Mouse (Mus musculus) cortical plate, adult 2 months (tissue): ENCODE measurements around the gene Troap. TPM values are rescaled to one million over a fixed set of nuclear protein-coding genes. Genes with fewer than 3 reads are reported as not detected.
A peak's percentile ranks its signal among the peaks of the same experiment; 100 is the strongest.

ENCODE experiments used
- H3K27ac ChIP-seq: fragments of 200-500 bp; 2 replicates; pipeline ENCODE4 v1.5.1; 2012; ENCODE audit warnings: low read length, control low read depth, inconsistent platforms; ENCODE audit not compliant: insufficient read depth
- H3K4me1 ChIP-seq: fragments of 200-500 bp; 2 replicates; pipeline ENCODE4 v1.6.1; 2011; ENCODE audit warnings: low read length; ENCODE audit not compliant: control insufficient read depth, insufficient read depth
- H3K4me3 ChIP-seq: fragments of 200-500 bp; 2 replicates; pipeline ENCODE4 v1.5.1; 2011; ENCODE audit warnings: mild to moderate bottlenecking, low read length, control low read depth; ENCODE audit not compliant: insufficient read depth
- CTCF ChIP-seq: fragments of 200-500 bp; IDR thresholded peaks from 2 replicates; pipeline ENCODE4 v1.5.1; 2011; ENCODE audit warnings: mild to moderate bottlenecking, control low read depth, low read length; ENCODE audit not compliant: insufficient read depth; ENCODE audit errors: extremely low read depth
- POLR2A ChIP-seq: fragments of 200-500 bp; IDR thresholded peaks from 2 replicates; pipeline ENCODE4 v1.6.1; 2011; ENCODE audit warnings: mild to moderate bottlenecking, low read length, control low read depth; ENCODE audit not compliant: insufficient read depth; ENCODE audit errors: extremely low read depth
- polyA plus RNA-seq: library from polyadenylated mRNA; depleted of rRNA; stranded (reverse); fragments of >200 nt; gene quantifications from 2 replicates; pipeline ENCODE4 v1.2.3, GENCODE M21; 2012

The Troap gene
- polyA plus RNA-seq, 1 experiment = 1.1 TPM

GRCm38 (mm10) chr15:99083867-99084557 is 9.6 kb downstream of the Troap start:
- TF ChIP-seq CTCF (no peak), POLR2A (no peak)

DNA sequence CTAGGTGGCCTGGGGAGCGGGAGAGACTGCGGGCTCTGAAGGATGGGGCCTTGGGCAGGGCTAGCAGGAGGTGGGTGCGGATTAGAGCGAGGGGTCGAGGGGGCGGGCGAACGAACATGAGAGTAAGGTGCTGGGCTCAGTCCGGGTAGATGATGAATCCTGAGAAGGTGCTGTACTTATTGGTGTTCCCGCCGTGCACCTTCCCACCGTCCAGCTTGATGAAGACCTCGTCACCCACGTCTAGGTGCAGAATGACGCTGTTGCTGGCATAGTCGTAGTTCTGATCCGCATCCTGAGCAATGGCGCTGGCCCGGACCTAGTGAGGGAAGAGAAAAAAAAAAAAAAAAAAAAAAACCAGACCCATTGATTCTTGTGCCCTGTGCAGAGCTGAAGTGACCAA is 10.2 kb downstream of the Troap start:
- no peak overlapping the region for H3K4me3 ChIP-seq
- H3K4me1 ChIP-seq = no peaks in the 10 kb centered on the region
- TF ChIP-seq CTCF (no peak), POLR2A (no peak)
- H3K27ac ChIP-seq = no peak overlapping the region

More at GRCm38 (mm10) chr15:99083867-99084557, 9.6 kb downstream of the Troap start:
- H3K27ac ChIP-seq = no peak overlapping the region
- H3K4me1 ChIP-seq = no peaks in the 10 kb centered on the region
- H3K4me3 ChIP-seq = no peak overlapping the region

DNA sequence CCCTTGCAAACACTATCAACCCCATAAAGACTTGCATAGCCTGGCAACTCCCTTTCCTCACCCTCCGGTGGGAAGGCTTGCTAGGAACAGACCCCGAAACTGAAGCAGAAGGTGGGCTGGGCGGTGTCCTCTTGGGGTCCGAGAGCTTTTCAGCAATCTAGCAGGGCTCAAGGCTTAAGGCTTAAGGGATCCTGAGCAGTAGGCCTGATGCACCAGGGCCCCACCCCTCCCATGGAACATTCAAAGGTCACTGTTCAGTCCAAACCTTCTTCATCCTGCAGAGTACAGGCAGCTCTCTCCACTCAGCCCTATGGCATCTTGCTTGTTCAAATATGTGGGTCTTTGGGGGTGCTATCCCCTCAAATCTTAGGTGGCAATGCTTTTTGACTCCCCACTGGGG is 11.6 kb downstream of the Troap start:
- Histone ChIP-seq H3K4me1 (no peaks in the 10 kb centered on the region), H3K27ac (no peak overlapping the region), H3K4me3 (no peak overlapping the region)
- TF ChIP-seq POLR2A = no peak
- no peak for TF ChIP-seq CTCF

- Histone ChIP-seq H3K27ac (no peak within 1 kb of the TSS), H3K4me3 (no peak within 1 kb of the TSS), H3K4me1 (no peaks in the 10 kb centered on the region)
- TF ChIP-seq POLR2A (no peak), CTCF (no peak)
These were observed 13.1 kb downstream of the Troap start, which contains the start of gene C1ql4 for GRCm38 (mm10) chr15:99087253-99088075. C1ql4 (minus strand) TSS chr15:99087817.

GRCm38 (mm10) chr15:99088292-99088691 is 13.9 kb downstream of the Troap start:
- TF ChIP-seq CTCF (peak; percentile 35), POLR2A (no peak)
- H3K4me3 ChIP-seq = no peak overlapping the region
- H3K27ac ChIP-seq = no peak overlapping the region
- no peaks in the 10 kb centered on the region for H3K4me1 ChIP-seq

DNA sequence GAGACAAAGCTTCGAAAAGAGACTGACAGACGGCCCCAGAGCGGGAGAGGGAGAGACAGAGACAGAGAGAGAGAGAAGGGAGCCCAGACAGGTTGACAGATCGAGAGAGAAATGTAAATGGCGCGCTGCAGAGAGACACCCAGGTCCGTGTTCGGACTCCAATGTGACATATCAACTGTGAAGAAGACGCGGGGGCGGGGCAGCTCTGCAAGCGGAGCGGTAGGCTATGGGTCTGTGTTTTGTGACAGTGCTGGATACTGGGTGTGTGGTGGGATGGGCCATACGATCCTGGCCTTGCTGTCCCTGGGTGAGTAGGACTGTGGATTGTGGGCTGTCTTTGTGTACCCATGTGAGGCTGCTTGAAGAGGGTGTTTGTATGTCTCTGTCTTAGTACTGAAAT is 14.7 kb downstream of the Troap start:
- Histone ChIP-seq H3K27ac (no peak overlapping the region), H3K4me3 (no peak overlapping the region)
- TF ChIP-seq POLR2A = no peak
- TF ChIP-seq CTCF = no peak

DNA sequence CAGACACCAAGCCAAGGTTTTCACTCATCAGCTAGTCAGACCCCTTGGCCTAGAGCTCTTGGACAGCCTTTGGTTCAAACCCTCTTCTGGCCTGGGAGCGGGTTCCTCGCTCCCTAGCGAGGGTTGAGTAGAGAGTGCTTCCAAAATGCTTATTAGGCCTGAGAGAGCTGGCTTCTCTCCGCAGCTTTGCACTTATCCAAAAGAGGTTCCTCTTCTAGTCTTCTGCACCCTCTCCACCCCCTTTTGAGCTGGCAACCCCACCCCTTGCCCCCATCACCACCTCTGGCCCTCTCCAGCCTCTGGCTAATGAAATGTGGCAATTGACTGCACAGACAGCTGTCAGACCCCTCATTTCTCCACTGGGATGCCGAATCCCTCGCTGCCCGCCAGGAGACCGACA is 18.5 kb downstream of the Troap start, which contains the start of gene Dnajc22:
TSS of gene Dnajc22 (plus strand) at position 301 of the 400 bp plus-strand sequence.
- Histone ChIP-seq H3K4me3 (peak within 1 kb of the TSS; percentile 17; the same call in 1 of the 2 replicates), H3K4me1 (no peaks in the 10 kb centered on the region), H3K27ac (no peak within 1 kb of the TSS)
- no peak for TF ChIP-seq CTCF

More for the DNA sequence above, 14.7 kb downstream of the Troap start:
- no peaks in the 10 kb centered on the region for H3K4me1 ChIP-seq

DNA sequence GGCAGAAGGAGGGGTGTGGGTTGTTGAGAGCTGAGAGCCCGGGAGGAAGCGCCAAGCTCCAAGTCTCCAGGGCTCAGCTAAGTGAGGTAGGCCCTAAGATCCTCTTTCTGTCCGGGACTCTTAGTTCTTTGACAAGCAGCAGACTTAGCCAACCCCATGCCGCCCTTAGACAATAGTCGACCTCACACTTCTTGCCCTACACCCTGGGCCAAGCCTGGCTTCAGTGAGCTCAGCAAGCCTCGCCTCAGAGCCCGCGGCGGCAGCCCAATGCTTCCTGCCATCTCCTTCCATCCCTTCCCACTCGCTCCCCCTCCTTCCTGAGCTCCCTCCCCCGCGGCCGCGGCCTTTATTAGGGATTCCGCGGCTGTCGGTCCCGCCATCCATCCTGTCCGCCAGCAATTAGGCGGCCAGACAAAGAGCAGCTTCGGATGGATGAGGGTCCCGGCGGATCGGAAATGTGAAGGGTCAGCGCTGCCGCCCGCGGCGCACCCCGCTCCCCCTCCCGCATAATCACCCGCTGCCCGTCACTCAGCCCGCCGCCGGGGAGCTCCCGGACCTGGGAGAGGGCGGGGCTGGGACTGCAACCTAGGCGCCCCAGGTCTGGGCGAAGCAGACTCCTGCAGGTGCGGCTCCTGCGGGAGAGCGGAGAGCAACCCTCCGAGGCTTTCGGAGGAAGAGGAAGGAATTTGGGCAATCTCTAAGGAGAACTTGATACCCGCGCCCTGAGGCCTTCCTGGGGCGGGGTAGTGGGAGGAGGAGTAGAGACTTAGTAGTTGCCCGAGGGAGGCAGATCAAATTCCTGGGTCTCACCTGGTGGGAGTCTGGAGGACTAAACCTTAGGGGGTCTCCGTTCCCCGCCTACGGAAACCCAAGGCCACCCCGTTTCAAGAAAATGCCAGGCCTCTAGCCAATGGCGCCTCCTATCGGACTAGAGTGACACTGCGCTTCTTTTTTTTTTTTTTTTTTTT is 19.2 kb downstream of the Troap start:
- TF ChIP-seq CTCF (peak; percentile 34), POLR2A (no peak)
- Histone ChIP-seq H3K4me1 (no peaks in the 10 kb centered on the region), H3K4me3 (peak overlapping the region; percentile 17; the same call in 1 of the 2 replicates), H3K27ac (no peak overlapping the region)
